Mouse (Mus musculus) stomach, embryonic 16.5 days (tissue): ENCODE measurements at regions not wholly inside any gene's neighbourhood (a gene's known extent, or its start where the extent isn't known, plus 50 kb on each side); places are given as distances from the start of the nearest gene placed in this dataset.

Source experiments
- ATAC-seq: fragments of 200-750 bp; cut with Nextera tagmentation; 2 replicates; pipeline ENCODE4 v1.8.0; 2017; ENCODE audit warnings: moderate number of reproducible peaks, moderate TSS enrichment; ENCODE audit not compliant: insufficient read depth, low FRiP score
- H3K27ac ChIP-seq: fragments of 300-500 bp; sonication (generic); 2 replicates; pipeline ENCODE4 v1.5.1; 2014; ENCODE audit warnings: low read length
- H3K27me3 ChIP-seq: fragments of 300-500 bp; sonication (generic); 2 replicates; pipeline ENCODE4 v1.6.1; 2014; ENCODE audit warnings: low read length, control low read depth, mixed read lengths; ENCODE audit not compliant: control insufficient read depth, insufficient read depth
- H3K36me3 ChIP-seq: fragments of 300-500 bp; sonication (generic); 2 replicates; pipeline ENCODE4 v1.6.1; 2014; ENCODE audit warnings: low read length; ENCODE audit not compliant: control insufficient read depth, insufficient read depth
- H3K4me1 ChIP-seq: fragments of 300-500 bp; sonication (generic); 2 replicates; pipeline ENCODE4 v1.6.1; 2014; ENCODE audit warnings: low read length, control low read depth, mixed read lengths; ENCODE audit not compliant: control insufficient read depth, insufficient read depth
- H3K4me2 ChIP-seq: fragments of 300-500 bp; sonication (generic); 2 replicates; pipeline ENCODE4 v1.6.1; 2014; ENCODE audit warnings: low read depth, low read length, mixed read lengths
- H3K4me3 ChIP-seq: fragments of 300-500 bp; sonication (generic); replicated peaks from 2 replicates; pipeline ENCODE4 v1.5.1; 2014; ENCODE audit warnings: mild to moderate bottlenecking, low read length
- H3K9ac ChIP-seq: fragments of 300-500 bp; sonication (generic); 2 replicates; pipeline ENCODE4 v1.6.1; 2014; ENCODE audit warnings: low read length
- H3K9me3 ChIP-seq: fragments of 300-500 bp; sonication (generic); replicated peaks from 2 replicates; pipeline ENCODE4 v1.6.1; 2016; ENCODE audit warnings: low read length, control low read depth; ENCODE audit not compliant: control insufficient read depth
- WGBS: fragments of 180-500 bp; shearing (Covaris S2); extraction: QIAGEN DNeasy Blood & Tissue Kit; methylation state at CpG from one replicate; pipeline ENCODE4 v1.1.7; 2014; 5-methylcytosine and 5-hydroxymethylcytosine counted together

DNA sequence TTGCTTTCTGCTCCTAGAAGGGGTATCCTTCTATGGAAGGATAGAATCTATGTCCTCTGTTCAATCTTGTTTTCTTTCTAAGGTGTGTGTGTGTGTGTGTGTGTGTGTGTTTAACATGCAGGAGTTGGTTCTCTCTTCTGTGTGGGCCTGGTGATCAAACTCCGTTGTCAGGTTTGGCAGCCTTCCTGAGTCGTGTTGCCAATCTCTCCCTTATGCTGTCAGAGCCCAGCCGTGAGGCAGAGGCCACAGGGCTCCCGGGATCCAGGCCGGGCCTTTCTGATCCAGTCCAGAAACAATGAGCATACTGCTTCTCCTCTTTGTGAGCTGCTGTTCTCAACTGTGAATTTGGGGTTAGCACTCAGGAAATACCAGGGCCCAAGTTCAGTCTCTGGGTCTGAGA is 55.1 kb upstream of the Polg start:
- H3K4me2 ChIP-seq: no peak overlapping the region
- no peak overlapping the region for H3K4me3 ChIP-seq
- no peaks in the 10 kb centered on the region for H3K36me3 ChIP-seq
- H3K9ac ChIP-seq: no peak overlapping the region
- no peak overlapping the region for H3K27ac ChIP-seq
- no peaks in the 10 kb centered on the region for H3K9me3 ChIP-seq
- peaks cover 8% of the 10 kb centered on the region for H3K4me1 ChIP-seq
- H3K27me3 ChIP-seq: peaks cover 40% of the 10 kb centered on the region
- WGBS: 42% methylated on average over 5 of the region's 5 CpGs
- ATAC-seq: no peak

DNA sequence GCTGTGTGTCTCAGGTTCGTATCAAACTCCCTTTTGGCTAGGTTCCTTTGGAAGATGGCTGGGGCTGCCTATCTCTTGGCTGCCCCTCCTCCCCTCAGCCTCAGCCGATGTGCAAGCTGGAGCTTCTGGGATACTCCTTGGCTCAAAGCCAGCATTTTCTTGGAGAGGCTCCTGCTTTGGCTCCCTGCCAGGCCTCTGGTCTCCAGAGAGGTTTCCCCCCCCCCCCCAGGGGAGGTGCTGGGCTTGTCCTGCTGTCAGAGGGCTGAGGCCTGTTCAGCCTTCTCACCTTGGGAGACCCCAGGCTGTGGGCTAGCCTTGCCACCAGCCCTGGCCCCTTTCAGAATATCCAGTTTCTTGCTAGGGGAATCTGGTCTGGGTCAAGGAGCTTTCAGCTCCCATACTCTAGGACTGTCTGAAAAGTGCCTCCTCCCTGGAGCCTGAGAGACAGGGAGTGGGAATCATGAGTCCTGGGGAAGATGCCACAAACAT is 54.1 kb upstream of the Polg start:
- H3K27me3 ChIP-seq: peaks cover 44% of the 10 kb centered on the region
- 0 out of 2 replicates have a peak, but pooled peaks have one; percentile 47 for ATAC-seq
- no peaks in the 10 kb centered on the region for H3K9me3 ChIP-seq
- no peak overlapping the region for H3K4me3 ChIP-seq
- no peaks in the 10 kb centered on the region for H3K36me3 ChIP-seq
- WGBS: 14% methylated on average over 2 of the region's 2 CpGs
- H3K9ac ChIP-seq: no peak overlapping the region
- H3K27ac ChIP-seq: no peak overlapping the region
- H3K4me2 ChIP-seq: no peak overlapping the region
- H3K4me1 ChIP-seq: peaks cover 8% of the 10 kb centered on the region

GRCm38 (mm10) chr7:79518928-79519327 is 52.8 kb upstream of the Polg start:
- Histone ChIP-seq H3K4me3 (no peak overlapping the region), H3K27ac (no peak overlapping the region), H3K9ac (no peak overlapping the region), H3K9me3 (no peaks in the 10 kb centered on the region), H3K36me3 (no peaks in the 10 kb centered on the region), H3K4me1 (peaks cover 8% of the 10 kb centered on the region), H3K27me3 (peaks cover 54% of the 10 kb centered on the region), H3K4me2 (no peak overlapping the region)
- 70% methylated on average over 7 of the region's 7 CpGs for WGBS
- no peak for ATAC-seq

GRCm38 (mm10) chr7:79517581-79518337 is 51.6 kb upstream of the Polg start:
- ATAC-seq: no peak
- no peaks in the 10 kb centered on the region for H3K36me3 ChIP-seq
- H3K4me1 ChIP-seq: peaks cover 8% of the 10 kb centered on the region
- peaks cover 63% of the 10 kb centered on the region for H3K27me3 ChIP-seq
- H3K9ac ChIP-seq: no peak overlapping the region
- H3K4me2 ChIP-seq: no peak overlapping the region
- no peaks in the 10 kb centered on the region for H3K9me3 ChIP-seq
- H3K27ac ChIP-seq: no peak overlapping the region
- 53% methylated on average over 5 of the region's 5 CpGs for WGBS
- H3K4me3 ChIP-seq: no peak overlapping the region

DNA sequence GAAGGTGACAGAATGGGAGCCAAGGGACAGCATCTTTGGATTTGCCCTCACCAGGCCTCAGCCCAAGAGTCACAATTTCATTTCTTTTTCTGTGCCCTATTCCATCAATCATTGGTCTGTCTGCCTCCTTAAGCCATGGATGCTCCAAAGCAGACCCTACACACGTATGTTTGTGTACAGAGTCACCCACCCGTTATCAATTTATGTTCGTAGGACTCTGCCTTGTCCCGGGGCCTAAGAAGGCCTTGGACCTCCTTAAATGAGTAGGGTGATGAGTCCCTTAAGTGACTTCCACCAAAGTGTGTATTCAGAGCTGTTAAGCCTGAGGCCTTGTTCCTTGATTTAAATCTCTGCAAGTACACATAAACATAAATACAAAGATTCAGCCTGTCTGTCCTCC is 50.1 kb upstream of the Polg start:
- Histone ChIP-seq H3K27me3 (peaks cover 78% of the 10 kb centered on the region), H3K4me2 (no peak overlapping the region), H3K9ac (no peak overlapping the region), H3K36me3 (no peaks in the 10 kb centered on the region), H3K27ac (no peak overlapping the region), H3K4me1 (peaks cover 8% of the 10 kb centered on the region), H3K4me3 (no peak overlapping the region), H3K9me3 (no peaks in the 10 kb centered on the region)
- no peak for ATAC-seq
- 80% methylated on average over 4 of the region's 4 CpGs for WGBS
